Comparison of ENCODE assay signal across 8 mouse cellular contexts in the genomic region with DNA sequence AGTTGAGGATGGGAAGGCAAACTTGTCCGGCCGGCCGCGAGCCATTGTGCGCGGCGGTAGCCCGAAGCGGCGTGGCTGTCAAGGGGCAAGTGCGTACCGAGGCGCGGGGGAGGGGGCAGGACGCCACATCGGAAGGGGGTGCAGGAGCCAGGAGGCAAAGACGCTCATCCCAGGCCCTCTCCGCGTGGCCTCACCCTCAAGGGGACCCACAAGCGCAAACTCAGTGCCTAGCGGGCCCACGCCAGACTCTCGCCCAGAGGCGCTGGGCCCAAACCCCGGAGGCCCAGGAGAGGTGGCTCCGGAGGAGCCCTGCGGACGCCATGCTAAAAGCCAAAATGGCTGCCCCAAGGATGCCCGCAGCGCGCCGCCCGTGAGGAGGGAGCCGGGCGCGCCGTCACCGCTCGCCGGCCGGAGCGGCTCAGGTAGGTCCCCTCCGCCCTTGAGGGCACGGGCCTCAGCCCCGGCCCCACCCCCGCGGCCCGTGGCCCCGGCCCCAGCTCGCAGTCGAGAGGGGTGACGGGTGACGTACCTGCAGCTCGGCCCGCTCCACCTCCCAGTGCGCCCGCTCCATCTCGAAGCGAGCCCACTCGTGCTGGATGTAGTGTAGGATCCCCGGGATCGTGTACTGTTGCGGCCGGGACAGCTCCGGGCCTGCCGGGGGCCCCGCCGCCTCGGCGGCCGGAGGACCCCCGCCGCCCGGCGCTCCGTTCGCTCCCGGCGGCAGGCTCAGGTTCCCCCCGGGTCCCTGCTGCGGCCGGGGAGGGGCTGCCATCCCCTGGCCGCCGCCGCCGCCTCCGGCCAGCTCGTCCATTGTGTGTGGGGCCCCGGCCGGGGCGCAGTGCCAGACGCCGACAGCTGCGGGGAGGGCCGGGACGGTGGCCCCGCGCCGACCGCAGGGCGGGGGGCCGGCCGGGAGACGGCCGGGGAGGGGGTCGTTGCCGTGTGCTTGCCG. TPM values are rescaled to one million over a fixed set of nuclear protein-coding genes. Genes with fewer than 3 reads are reported as not detected.
A peak's percentile ranks its signal among the peaks of the same experiment; 100 is the strongest.
DNase-seq lines count a peak whose midpoint lies in the region; ATAC-seq and TF ChIP-seq lines count a peak whose summit lies in the region.

A gene (plus strand): TSS at position 141 of the 952 bp plus-strand sequence.

- peak; percentile 80 for ATAC-seq in hindbrain, embryonic 16.5 days

- peaks cover 9% of the 10 kb centered on the region for H3K4me1 ChIP-seq in hindbrain, embryonic 16.5 days (ENCODE audit: control insufficient read depth, insufficient read depth, low read depth, low read length)
- peaks cover 58% of the 10 kb centered on the region for H3K4me1 ChIP-seq in megakaryocyte, embryonic 14.5 days

- H3K4me3 ChIP-seq in gastrocnemius, adult 2 months: peak within 1 kb of the TSS; percentile 84
- H3K4me3 ChIP-seq in hindbrain, embryonic 16.5 days (ENCODE audit: low read length): peak within 1 kb of the TSS; percentile 63
- peak within 1 kb of the TSS; percentile 99 for H3K4me3 ChIP-seq in megakaryocyte, embryonic 14.5 days (replicated peaks)

- WGBS in hindbrain, embryonic 16.5 days: 1% methylated on average over 74 of the region's 108 CpGs

- peak within 1 kb of the TSS; percentile 73 for H3K4me2 ChIP-seq in hindbrain, embryonic 16.5 days (ENCODE audit: low read length)

- DNase-seq in ZHBTc4 (ENCODE audit: low read depth, low spot score): peak; percentile 83
- DNase-seq in cerebellum, postnatal 4 days (ENCODE audit: low spot score in 2 of 2): peak; percentile 49 to 70
- DNase-seq in gastrocnemius, adult 2 months: peak; percentile 82
- peak; percentile 46 to 67 for DNase-seq in left cerebral cortex, adult 9 months (ENCODE audit: low spot score in 2 of 2)
- peak; percentile 63 to 82 for DNase-seq in right cerebral cortex, adult 2 months (ENCODE audit: low spot score in 2 of 2)
- peak; percentile 38 for DNase-seq in urinary bladder, postnatal 10 days (ENCODE audit: low spot score)

- H3K27ac ChIP-seq in gastrocnemius, adult 2 months: peak within 1 kb of the TSS; percentile 99
- peak within 1 kb of the TSS; percentile 100 for H3K27ac ChIP-seq in hindbrain, embryonic 16.5 days (ENCODE audit: low read depth, low read length)

- H3K9me3 ChIP-seq in hindbrain, embryonic 16.5 days (ENCODE audit: control insufficient read depth, low read length): no peaks in the 10 kb centered on the region
- H3K9me3 ChIP-seq in megakaryocyte, embryonic 14.5 days: no peaks in the 10 kb centered on the region

- H3K36me3 ChIP-seq in hindbrain, embryonic 16.5 days (ENCODE audit: control insufficient read depth, insufficient read depth, low read length): no peaks in the 10 kb centered on the region
- H3K36me3 ChIP-seq in megakaryocyte, embryonic 14.5 days (replicated peaks; ENCODE audit: low read length): no peaks in the 10 kb centered on the region

- intact Hi-C loops in gastrocnemius, adult 2 months (cut with DNase I): loop anchor here (2.0 kb wide), 1 partner anchor 14 kb away; no protein-coding TSS in a partner anchor

- TF ChIP-seq CTCF in gastrocnemius, adult 2 months (IDR thresholded peaks at IDR 0.05): no peak

- H3K27me3 ChIP-seq in hindbrain, embryonic 16.5 days (replicated peaks; ENCODE audit: control insufficient read depth, insufficient read depth, low read length): no peaks in the 10 kb centered on the region
- H3K27me3 ChIP-seq in megakaryocyte, embryonic 14.5 days (replicated peaks): no peaks in the 10 kb centered on the region

- peak within 1 kb of the TSS; percentile 86 for H3K9ac ChIP-seq in hindbrain, embryonic 16.5 days (ENCODE audit: low read depth, low read length)

RNA-seq across cellular contexts. Expression of the gene that starts here (rescaled TPM):
- total RNA-seq in gastrocnemius, adult 2 months (2021): 10 to 100 TPM; 60.2 to 61.3 TPM
- 55.7 and 58.4 TPM in 2 replicates for polyA plus RNA-seq in hindbrain, embryonic 16.5 days (2015; fragmentation: Nextera tagmentation; extraction: Ambion mirVana)
- polyA plus RNA-seq in megakaryocyte, embryonic 14.5 days (2012; ENCODE audit: insufficient read depth, low replicate concordance): 27.7 and 51.5 TPM in 2 replicates

Comparison
In these comparisons a context has a peak if more than half of its experiments do, and no peak if none do; other contexts are left out.
1. Peak in every context shown above with its lines: DNase-seq, ATAC-seq, H3K4me3 ChIP-seq and H3K27ac ChIP-seq.